In genomic region chr10:43657501-43658225, GRCm38 (mm10) we compare ENCODE assay signal across 15 mouse cellular contexts.
DNase-seq lines count a peak whose midpoint lies in the region; ATAC-seq lines count a peak whose summit lies in the region.
"Had no signal": no experiment of that assay in that cellular context is flagged by ENCODE, and none has a peak within 500 bp of the region (broad histone marks: within the 10 kb centered on the region; RNA-seq: fewer than 3 reads in every experiment).

No protein-coding gene starts in this region.

- no peaks in the 10 kb centered on the region for H3K9me3 ChIP-seq in heart, embryonic 15.5 days (replicated peaks)
- no peaks in the 10 kb centered on the region; the same call in 1 of the 2 replicates for H3K9me3 ChIP-seq in liver, embryonic 16.5 days (replicated peaks; ENCODE audit: control insufficient read depth, low read length)
- no peaks in the 10 kb centered on the region for H3K9me3 ChIP-seq in neural tube, embryonic 15.5 days (replicated peaks)
- H3K9me3 ChIP-seq: forebrain, embryonic 12.5 days; hindbrain, embryonic 13.5 days; limb, embryonic 15.5 days; midbrain, embryonic 13.5 days had no signal

- ATAC-seq in heart, embryonic 15.5 days (replicated peaks; ENCODE audit: insufficient number of reproducible peaks, insufficient read depth, low FRiP score, low read depth), result peak; percentile 22; the same call in 1 of the 2 replicates
- ATAC-seq in liver, embryonic 16.5 days (ENCODE audit: low read depth), result peak; percentile 30; the same call in 1 of the 2 replicates
- no peak for ATAC-seq in neural tube, embryonic 15.5 days (ENCODE audit: low FRiP score)
- ATAC-seq: midbrain, embryonic 13.5 days had no signal

- intact Hi-C loops in heart, postnatal 14 days (cut with DNase I), result no loop called here

- WGBS in heart, embryonic 15.5 days, result 57% methylated on average over 8 of the region's 8 CpGs
- 49% methylated on average over 8 of the region's 8 CpGs for WGBS in liver, embryonic 16.5 days (ENCODE audit: insufficient replicate concordance)
- WGBS in neural tube, embryonic 15.5 days, result 89% methylated on average over 8 of the region's 8 CpGs

- no peaks in the 10 kb centered on the region for H3K27me3 ChIP-seq in heart, embryonic 15.5 days
- H3K27me3 ChIP-seq in liver, embryonic 16.5 days (ENCODE audit: control insufficient read depth, insufficient read depth, low read depth, low read length), result no peaks in the 10 kb centered on the region
- H3K27me3 ChIP-seq in neural tube, embryonic 15.5 days (replicated peaks), result no peaks in the 10 kb centered on the region
- H3K27me3 ChIP-seq: forebrain, embryonic 12.5 days; hindbrain, embryonic 13.5 days; limb, embryonic 15.5 days; midbrain, embryonic 13.5 days had no signal

- H3K9ac ChIP-seq in heart, embryonic 15.5 days, result no peak overlapping the region
- no peak overlapping the region for H3K9ac ChIP-seq in liver, embryonic 16.5 days (ENCODE audit: low read depth, low read length)
- H3K9ac ChIP-seq in neural tube, embryonic 15.5 days (replicated peaks), result no peak overlapping the region
- H3K9ac ChIP-seq: forebrain, embryonic 12.5 days; hindbrain, embryonic 13.5 days; limb, embryonic 15.5 days; midbrain, embryonic 13.5 days had no signal

- H3K4me2 ChIP-seq in heart, embryonic 15.5 days, result no peak overlapping the region
- no peak overlapping the region for H3K4me2 ChIP-seq in liver, embryonic 16.5 days (ENCODE audit: low read depth, low read length)
- no peak overlapping the region for H3K4me2 ChIP-seq in neural tube, embryonic 15.5 days
- H3K4me2 ChIP-seq: forebrain, embryonic 12.5 days; heart, embryonic 11.5 days; hindbrain, embryonic 13.5 days; limb, embryonic 15.5 days; midbrain, embryonic 13.5 days had no signal

- peaks cover 14% of the 10 kb centered on the region for H3K4me1 ChIP-seq in heart, embryonic 15.5 days (replicated peaks)
- H3K4me1 ChIP-seq in liver, embryonic 16.5 days (ENCODE audit: control insufficient read depth, low read depth, low read length), result peaks cover 9% of the 10 kb centered on the region
- H3K4me1 ChIP-seq in neural tube, embryonic 15.5 days, result no peaks in the 10 kb centered on the region
- H3K4me1 ChIP-seq: hindbrain, embryonic 13.5 days had no signal

- no peak for DNase-seq in heart, postnatal 14 days
- DNase-seq in 3134 (ENCODE audit: extremely low read depth, insufficient read length, low spot score) (peak; percentile 65), NIH3T3 (ENCODE audit: low read depth) (peak; percentile 68)
- no peak for DNase-seq in cerebellum, adult 8-10 months
- DNase-seq: cerebellum, adult 9-10 months; gastrocnemius, adult 2 months; kidney, adult 11 months had no signal

- H3K4me3 ChIP-seq in heart, embryonic 15.5 days, result no peak overlapping the region
- H3K4me3 ChIP-seq in liver, embryonic 16.5 days (ENCODE audit: low read depth, low read length), result no peak overlapping the region
- no peak overlapping the region for H3K4me3 ChIP-seq in neural tube, embryonic 15.5 days (replicated peaks)
- H3K4me3 ChIP-seq: forebrain, embryonic 12.5 days; gastrocnemius, adult 2 months; hindbrain, embryonic 13.5 days; limb, embryonic 15.5 days; midbrain, embryonic 13.5 days had no signal

- H3K27ac ChIP-seq in heart, embryonic 15.5 days, result no peak overlapping the region
- H3K27ac ChIP-seq in liver, embryonic 16.5 days (ENCODE audit: low read length), result peak overlapping the region; percentile 2
- H3K27ac ChIP-seq in neural tube, embryonic 15.5 days (replicated peaks), result no peak overlapping the region
- H3K27ac ChIP-seq: forebrain, embryonic 12.5 days; gastrocnemius, adult 2 months; hindbrain, embryonic 13.5 days; limb, embryonic 15.5 days; midbrain, embryonic 13.5 days had no signal

- H3K36me3 ChIP-seq in heart, embryonic 15.5 days, result no peaks in the 10 kb centered on the region
- H3K36me3 ChIP-seq in liver, embryonic 16.5 days (ENCODE audit: control insufficient read depth, insufficient read depth), result no peaks in the 10 kb centered on the region
- H3K36me3 ChIP-seq in neural tube, embryonic 15.5 days, result no peaks in the 10 kb centered on the region
- H3K36me3 ChIP-seq: forebrain, embryonic 12.5 days; hindbrain, embryonic 13.5 days; limb, embryonic 15.5 days; midbrain, embryonic 13.5 days had no signal

Comparison
In these comparisons a context has a peak if more than half of its experiments do, and no peak if none do; other contexts are left out.
1. DNase-seq: peak in 3134 (single experiment) and NIH3T3 (single experiment); none in heart, postnatal 14 days (0 of 2) and cerebellum, adult 8-10 months (single experiment).